Mouse (Mus musculus): ENCODE data around the gene Tmsb15b1. TPM values are rescaled to one million over a fixed set of nuclear protein-coding genes. Genes with fewer than 3 reads are reported as not detected.
"Not testable (repeated sequence)": the region's sequence is repeated elsewhere in the genome, so short reads cannot be mapped to it uniquely, and the experiment has no call there.

Gene Tmsb15b1
- polyA plus RNA-seq, 1 experiment = not detected

DNA sequence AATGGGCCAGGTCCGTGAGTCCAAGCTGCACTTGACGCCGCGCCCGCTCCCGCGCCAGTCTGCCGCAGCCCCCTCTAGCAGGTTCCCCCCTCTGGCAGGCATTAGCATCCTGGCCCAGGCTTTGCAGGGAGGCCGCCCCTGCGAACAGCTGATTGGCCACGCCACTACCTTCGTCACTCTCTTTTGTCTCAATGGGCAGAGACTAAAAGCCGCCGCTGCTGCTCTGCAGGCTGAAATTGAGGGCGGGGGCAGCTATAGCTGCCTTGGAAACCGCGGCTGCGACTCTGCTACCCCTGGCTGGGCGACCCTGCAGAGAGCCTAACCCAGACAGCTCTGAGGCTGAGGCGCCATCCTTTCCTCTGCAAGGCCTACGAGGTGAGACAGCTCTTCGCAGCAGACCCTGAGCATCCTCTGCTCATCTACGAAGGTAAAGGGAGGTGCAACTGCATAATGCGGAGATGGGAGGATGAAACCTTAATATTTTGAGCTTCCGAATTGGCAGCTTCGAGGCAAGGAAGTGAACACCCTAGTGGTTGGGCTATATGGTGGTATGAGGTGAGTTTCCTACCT, 16.4 kb upstream of the Tmsb15b1 start, which contains the start of gene Zcchc18:
Gene Zcchc18 (plus strand): TSS at position 178 of the 570 bp plus-strand sequence.
- H3K27ac ChIP-seq (ENCODE audit: insufficient read depth, low read depth, low read length) = peak within 1 kb of the TSS; percentile 43; the same call in 1 of the 2 replicates
- no peaks in the 10 kb centered on the region; the same call in 1 of the 2 replicates for H3K4me1 ChIP-seq (ENCODE audit: control insufficient read depth, insufficient read depth, insufficient read length, low read length)
- no peaks in the 10 kb centered on the region for H3K36me3 ChIP-seq (ENCODE audit: control insufficient read depth, insufficient read depth, low read length)
- H3K27me3 ChIP-seq (ENCODE audit: control insufficient read depth, insufficient read depth, low read length) = no peaks in the 10 kb centered on the region; the same call in 1 of the 2 replicates
- no peak for TF ChIP-seq POLR2A (IDR thresholded peaks at IDR 0.05; ENCODE audit: low read depth, low read length)
- no peak for TF ChIP-seq CTCF (IDR thresholded peaks at IDR 0.05; ENCODE audit: extremely low read depth, insufficient read length, insufficient replicate concordance, low read depth, low read length)
- 17% methylated on average over 26 of the region's 26 CpGs for WGBS
- peak within 1 kb of the TSS; percentile 72 for H3K4me3 ChIP-seq (ENCODE audit: low read depth, low read length)

DNA sequence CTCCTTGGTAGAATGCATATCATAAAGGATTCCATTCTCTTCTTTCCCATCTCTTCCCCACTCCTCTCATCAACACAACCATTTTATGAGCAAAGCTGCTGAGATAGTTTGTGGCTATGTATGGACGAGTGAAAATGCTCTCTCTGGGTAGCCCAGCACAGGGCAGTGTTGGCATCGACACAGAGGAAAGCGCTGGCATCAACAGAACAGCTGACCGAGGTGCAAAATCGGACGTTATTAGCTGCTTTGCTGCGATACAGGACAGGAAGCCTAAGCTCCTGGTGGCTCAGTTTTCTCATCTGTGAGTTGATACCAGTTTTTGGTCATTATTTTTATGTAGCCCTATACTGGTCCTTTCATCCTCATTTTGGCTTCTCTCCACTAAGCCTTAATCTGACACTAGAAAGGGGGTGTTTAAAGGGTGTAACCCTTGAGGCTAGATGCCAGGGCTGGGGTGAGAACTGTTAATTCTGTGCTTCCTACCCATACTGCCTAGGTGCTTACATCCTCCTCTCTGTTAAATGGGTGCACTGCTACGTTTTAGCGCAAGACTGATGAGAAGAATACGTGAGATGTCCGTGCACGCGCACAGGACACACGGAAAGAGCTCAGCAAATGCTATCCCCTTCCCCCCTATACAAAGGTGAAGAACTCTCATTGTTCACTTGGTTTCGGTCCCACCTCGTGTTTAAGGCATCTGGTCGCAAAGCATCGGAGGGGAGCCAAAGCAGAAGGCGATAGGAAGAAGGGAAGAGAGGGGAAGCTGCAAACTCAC, 15.7 kb upstream of the Tmsb15b1 start:
- H3K27ac ChIP-seq (ENCODE audit: insufficient read depth, low read depth, low read length) = peak overlapping the region; percentile 43; the same call in 1 of the 2 replicates
- 24% methylated on average over 19 of the region's 19 CpGs for whole genome bisulfite sequencing
- no peaks in the 10 kb centered on the region; the same call in 1 of the 2 replicates for H3K4me1 ChIP-seq (ENCODE audit: control insufficient read depth, insufficient read depth, insufficient read length, low read length)
- no peaks in the 10 kb centered on the region for H3K36me3 ChIP-seq (ENCODE audit: control insufficient read depth, insufficient read depth, low read length)
- TF ChIP-seq CTCF (IDR thresholded peaks at IDR 0.05; ENCODE audit: extremely low read depth, insufficient read length, insufficient replicate concordance, low read depth, low read length) (no peak), POLR2A (IDR thresholded peaks at IDR 0.05; ENCODE audit: low read depth, low read length) (no peak)
- peak overlapping the region; percentile 72 for H3K4me3 ChIP-seq (ENCODE audit: low read depth, low read length)
- H3K27me3 ChIP-seq (ENCODE audit: control insufficient read depth, insufficient read depth, low read length) = no peaks in the 10 kb centered on the region; the same call in 1 of the 2 replicates

DNA sequence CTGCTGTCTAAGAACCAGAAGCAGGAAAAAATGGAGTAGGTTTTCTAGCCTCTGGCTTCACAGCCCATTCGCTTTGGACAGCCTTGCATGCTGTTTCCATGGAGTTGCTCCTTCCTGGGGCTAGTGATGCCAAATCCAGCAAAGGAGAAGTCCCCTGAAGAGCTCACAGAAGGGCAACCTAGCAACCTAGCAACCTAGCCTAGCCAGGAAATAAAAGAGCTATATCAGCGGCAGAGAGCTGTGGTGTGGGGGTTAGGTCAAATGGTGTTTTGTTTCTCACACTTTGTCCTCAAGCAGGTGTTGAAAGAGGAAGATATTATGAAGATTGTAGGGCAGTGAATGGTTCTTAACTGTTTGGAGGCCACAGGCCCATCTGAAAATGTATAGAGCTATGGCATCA, 14.6 kb upstream of the Tmsb15b1 start:
- WGBS = 48% methylated on average over 2 of the region's 2 CpGs
- H3K4me3 ChIP-seq (ENCODE audit: low read depth, low read length) = peak overlapping the region; percentile 26; the same call in 1 of the 2 replicates
- no peaks in the 10 kb centered on the region; the same call in 1 of the 2 replicates for H3K4me1 ChIP-seq (ENCODE audit: control insufficient read depth, insufficient read depth, insufficient read length, low read length)
- TF ChIP-seq CTCF (IDR thresholded peaks at IDR 0.05; ENCODE audit: extremely low read depth, insufficient read length, insufficient replicate concordance, low read depth, low read length) = no peak
- no peaks in the 10 kb centered on the region; the same call in 1 of the 2 replicates for H3K27me3 ChIP-seq (ENCODE audit: control insufficient read depth, insufficient read depth, low read length)
- no peaks in the 10 kb centered on the region for H3K36me3 ChIP-seq (ENCODE audit: control insufficient read depth, insufficient read depth, low read length)
- no peak overlapping the region for H3K27ac ChIP-seq (ENCODE audit: insufficient read depth, low read depth, low read length)

DNA sequence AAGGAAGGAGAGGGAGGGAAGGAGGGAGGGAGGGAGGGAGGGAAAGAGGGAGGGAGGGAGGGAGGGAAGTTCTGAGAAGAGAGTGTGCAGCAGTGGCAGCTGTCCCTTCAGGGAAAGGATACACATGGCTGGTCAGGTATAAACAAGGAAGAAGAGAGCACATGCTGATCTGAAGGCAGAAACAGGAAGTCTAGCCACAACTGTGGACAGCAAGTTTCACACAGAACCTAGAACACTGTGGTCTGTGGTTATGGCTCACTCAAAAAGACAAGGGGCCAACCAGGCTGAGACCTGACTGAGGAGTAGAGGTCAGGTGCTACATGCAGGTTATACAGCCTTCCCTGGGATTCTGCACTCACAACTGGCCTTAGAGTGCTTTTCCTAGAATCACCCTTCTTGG, 9.4 kb upstream of the Tmsb15b1 start:
- no peak for TF ChIP-seq POLR2A (IDR thresholded peaks at IDR 0.05; ENCODE audit: low read depth, low read length)
- Histone ChIP-seq H3K36me3 (ENCODE audit: control insufficient read depth, insufficient read depth, low read length) (no peaks in the 10 kb centered on the region), H3K27ac (ENCODE audit: insufficient read depth, low read depth, low read length) (peak overlapping the region; percentile 53), H3K27me3 (ENCODE audit: control insufficient read depth, insufficient read depth, low read length) (no peaks in the 10 kb centered on the region), H3K4me1 (ENCODE audit: control insufficient read depth, insufficient read depth, insufficient read length, low read length) (no peaks in the 10 kb centered on the region), H3K4me3 (ENCODE audit: low read depth, low read length) (no peak overlapping the region)

DNA sequence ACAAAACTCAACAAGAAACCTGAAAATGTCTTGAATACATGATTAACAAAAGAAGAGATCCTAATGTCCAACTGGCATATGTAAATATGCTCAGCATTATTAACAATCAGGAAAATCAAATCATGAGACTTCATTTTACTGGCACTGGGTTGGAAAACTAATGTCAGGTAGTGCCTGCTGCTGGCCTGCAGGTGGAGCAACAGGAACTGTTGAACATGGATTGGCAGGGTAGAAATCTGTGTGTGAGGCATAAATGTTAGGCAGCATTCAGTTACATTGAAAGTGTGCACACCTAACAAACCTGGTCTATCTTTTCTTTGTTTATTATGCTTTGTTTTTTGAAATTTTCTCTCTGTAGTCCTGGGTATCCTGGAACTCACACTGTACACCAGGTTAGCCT, 1.9 kb upstream of the Tmsb15b1 start:
- no peaks in the 10 kb centered on the region for H3K27me3 ChIP-seq (ENCODE audit: control insufficient read depth, insufficient read depth, low read length)
- TF ChIP-seq CTCF (IDR thresholded peaks at IDR 0.05; ENCODE audit: extremely low read depth, insufficient read length, insufficient replicate concordance, low read depth, low read length) (peak; percentile 24; the same call in 1 of the 2 replicates), POLR2A (IDR thresholded peaks at IDR 0.05; ENCODE audit: low read depth, low read length) (no peak)
- H3K4me1 ChIP-seq (ENCODE audit: control insufficient read depth, insufficient read depth, insufficient read length, low read length) = peaks cover 3% of the 10 kb centered on the region; the same call in 1 of the 2 replicates
- H3K36me3 ChIP-seq (ENCODE audit: control insufficient read depth, insufficient read depth, low read length) = no peaks in the 10 kb centered on the region
- H3K27ac ChIP-seq (ENCODE audit: insufficient read depth, low read depth, low read length) = no peak overlapping the region
- H3K4me3 ChIP-seq (ENCODE audit: low read depth, low read length) = no peak overlapping the region

DNA sequence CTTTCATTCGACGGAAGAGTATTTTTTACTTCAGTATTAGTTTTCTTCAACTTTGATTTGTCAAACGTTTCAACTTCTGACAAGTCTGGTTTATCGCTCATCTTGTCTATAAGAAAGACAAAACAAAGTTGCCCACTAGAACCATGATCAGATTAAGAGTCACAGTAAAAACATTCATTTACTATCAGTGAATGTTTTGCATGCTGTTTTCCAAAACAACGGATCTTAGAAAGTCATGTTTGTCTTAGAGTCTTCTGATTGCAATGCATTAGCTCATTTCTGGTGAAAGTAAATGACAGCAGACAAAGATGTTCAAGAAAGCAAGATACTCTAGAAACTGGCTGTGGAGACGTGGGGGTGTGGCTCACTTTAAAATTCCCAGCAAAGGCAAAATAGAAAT, 1.3 kb downstream of the Tmsb15b1 start, which contains the start of gene Tmsb15b2:
Gene Tmsb15b2 (minus strand): TSS at position 101 of the 400 bp plus-strand sequence.
- H3K36me3 ChIP-seq (ENCODE audit: control insufficient read depth, insufficient read depth, low read length); H3K27me3 ChIP-seq (ENCODE audit: control insufficient read depth, insufficient read depth, low read length); H3K4me1 ChIP-seq (ENCODE audit: control insufficient read depth, insufficient read depth, insufficient read length, low read length); H3K27ac ChIP-seq (ENCODE audit: insufficient read depth, low read depth, low read length): not testable (repeated sequence)
- WGBS = 87% methylated on average over 6 of the region's 6 CpGs
- H3K4me3 ChIP-seq (ENCODE audit: low read depth, low read length) = peak within 1 kb of the TSS; percentile 65

DNA sequence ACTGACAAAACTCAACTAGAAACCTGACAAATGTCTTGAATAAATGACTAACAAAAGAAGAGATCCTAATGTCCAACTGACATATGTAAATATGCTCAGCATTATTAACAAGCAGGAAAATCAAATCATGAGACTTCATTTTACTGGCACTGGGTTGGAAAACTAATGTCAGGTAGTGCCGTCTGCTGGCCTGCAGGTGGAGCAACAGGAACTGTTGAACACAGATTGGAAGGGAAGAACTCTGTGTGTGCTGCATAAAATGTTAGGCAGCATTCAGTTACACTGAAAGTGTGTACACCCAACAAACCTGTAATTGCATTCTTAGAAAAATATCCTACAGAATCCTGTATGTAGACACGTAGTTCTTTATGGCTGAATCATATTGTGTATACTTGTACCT, 17.0 kb downstream of the Tmsb15b1 start:
- H3K36me3 ChIP-seq (ENCODE audit: control insufficient read depth, insufficient read depth, low read length) = no peaks in the 10 kb centered on the region
- no peaks in the 10 kb centered on the region for H3K4me1 ChIP-seq (ENCODE audit: control insufficient read depth, insufficient read depth, insufficient read length, low read length)
- 20% methylated on average over 2 of the region's 2 CpGs for WGBS
- no peak overlapping the region for H3K4me3 ChIP-seq (ENCODE audit: low read depth, low read length)
- H3K27me3 ChIP-seq (ENCODE audit: control insufficient read depth, insufficient read depth, low read length) = no peaks in the 10 kb centered on the region
- no peak overlapping the region for H3K27ac ChIP-seq (ENCODE audit: insufficient read depth, low read depth, low read length)
- TF ChIP-seq CTCF (IDR thresholded peaks at IDR 0.05; ENCODE audit: extremely low read depth, insufficient read length, insufficient replicate concordance, low read depth, low read length) (peak; percentile 21; the same call in 1 of the 2 replicates), POLR2A (IDR thresholded peaks at IDR 0.05; ENCODE audit: low read depth, low read length) (no peak)

DNA sequence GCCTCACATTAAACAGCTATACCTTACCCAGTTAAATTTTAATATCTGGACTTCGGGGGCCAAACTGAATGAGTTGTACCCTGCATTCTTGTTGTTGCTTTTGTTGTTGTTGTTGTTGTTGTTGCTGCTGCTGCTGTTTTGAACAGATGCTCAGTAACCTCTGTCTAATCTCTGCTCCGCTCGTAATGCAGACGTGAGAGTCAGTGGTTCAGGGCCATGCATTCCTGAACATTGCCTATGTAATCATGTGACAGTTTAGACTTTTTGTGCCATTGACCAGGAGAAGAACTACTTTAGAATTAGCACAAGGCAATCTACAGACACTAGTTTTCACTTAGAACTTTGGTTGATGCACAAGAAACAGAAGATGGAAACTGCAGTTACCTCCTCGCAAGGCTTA, 18.4 kb downstream of the Tmsb15b1 start:
- H3K36me3 ChIP-seq (ENCODE audit: control insufficient read depth, insufficient read depth, low read length); H3K4me3 ChIP-seq (ENCODE audit: low read depth, low read length); H3K4me1 ChIP-seq (ENCODE audit: control insufficient read depth, insufficient read depth, insufficient read length, low read length); H3K27me3 ChIP-seq (ENCODE audit: control insufficient read depth, insufficient read depth, low read length); H3K27ac ChIP-seq (ENCODE audit: insufficient read depth, low read depth, low read length): not testable (repeated sequence)
- 54% methylated on average over 5 of the region's 5 CpGs for WGBS

DNA sequence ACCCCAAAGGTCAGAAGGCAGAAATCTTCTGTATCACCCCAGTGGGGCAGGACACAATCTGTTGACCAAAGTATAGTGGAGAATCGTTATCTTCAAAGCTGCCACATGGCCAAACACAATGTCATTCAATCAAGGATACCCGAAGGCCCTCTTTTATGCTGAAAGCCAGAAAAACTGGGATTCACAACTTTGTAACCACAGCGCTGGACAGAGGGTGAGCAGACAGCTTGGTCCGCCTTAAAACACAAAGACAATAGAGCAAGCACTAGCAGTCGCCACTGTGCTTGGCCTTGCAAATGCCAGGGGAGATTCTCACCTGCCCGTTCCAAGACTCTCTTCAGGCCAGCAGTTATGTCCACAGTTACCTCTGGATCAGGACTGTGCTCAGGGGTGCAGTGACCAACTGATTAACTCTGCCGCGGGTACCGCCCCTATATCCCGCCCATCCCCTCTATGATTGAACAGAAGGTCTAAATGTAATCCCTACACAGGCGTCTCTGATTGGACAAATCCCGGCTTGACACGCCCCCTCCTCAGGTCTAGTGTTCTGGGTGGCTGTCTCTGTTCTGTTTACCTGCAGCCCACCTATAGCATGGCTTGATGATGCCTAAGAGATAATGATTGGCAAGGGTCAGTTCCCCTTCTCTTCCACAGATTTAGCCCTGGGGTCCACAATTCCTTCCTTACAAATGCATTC, 18.9 kb downstream of the Tmsb15b1 start:
- WGBS = 22% methylated on average over 13 of the region's 13 CpGs
- H3K27ac ChIP-seq (ENCODE audit: insufficient read depth, low read depth, low read length); H3K27me3 ChIP-seq (ENCODE audit: control insufficient read depth, insufficient read depth, low read length); H3K36me3 ChIP-seq (ENCODE audit: control insufficient read depth, insufficient read depth, low read length); H3K4me1 ChIP-seq (ENCODE audit: control insufficient read depth, insufficient read depth, insufficient read length, low read length): not testable (repeated sequence)
- peak overlapping the region; percentile 51 for H3K4me3 ChIP-seq (ENCODE audit: low read depth, low read length)
